Mouse (Mus musculus): ENCODE measurements at regions not wholly inside any gene's neighbourhood (a gene's known extent, or its start where the extent isn't known, plus 50 kb on each side); places are given as distances from the start of the nearest gene placed in this dataset.

DNA sequence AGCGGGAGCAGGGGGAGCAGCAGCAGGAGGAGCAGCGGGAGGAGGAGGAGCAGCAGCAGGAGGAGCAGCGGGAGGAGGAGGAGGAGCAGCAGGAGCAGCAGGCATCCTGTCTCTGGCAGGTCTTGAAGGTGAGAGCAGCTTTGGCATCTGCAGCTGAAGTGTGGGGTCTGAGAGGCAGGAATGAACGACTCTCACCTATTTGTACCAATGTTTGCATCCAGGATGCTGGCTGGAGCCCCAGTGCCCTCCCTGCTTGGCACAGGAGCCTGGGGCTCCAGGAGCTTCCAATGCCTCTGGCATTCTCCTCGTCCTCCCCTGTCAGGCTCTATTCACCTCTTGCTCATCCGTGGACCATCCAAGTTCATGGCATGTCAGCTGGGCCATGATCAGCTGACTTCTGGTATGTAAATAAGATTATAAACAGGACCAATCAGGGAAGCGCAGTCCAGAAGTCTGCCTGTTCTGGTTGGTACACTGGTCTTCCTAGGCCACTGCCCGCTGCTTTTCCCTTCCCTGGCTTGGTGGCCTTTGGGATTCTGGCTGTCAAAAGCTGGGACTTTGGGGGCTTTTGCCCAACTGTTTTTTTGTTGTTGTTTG is 62.9 kb downstream of the Syf2 start:
- TF ChIP-seq POLR2A (IDR thresholded peaks at IDR 0.05; ENCODE audit: insufficient read length, low read depth) (no peak), CEBPB (IDR thresholded peaks at IDR 0.05; ENCODE audit: insufficient read depth, poor library complexity, severe bottlenecking) (no peak), MYOD1 (IDR thresholded peaks at IDR 0.05; ENCODE audit: control insufficient read depth in 1 of 3, insufficient read length in 2 of 3, low read depth in 2 of 3) (no peak), POLR2AphosphoS2 (IDR thresholded peaks at IDR 0.05; ENCODE audit: insufficient read length, low read depth) (no peak), MYOG (IDR thresholded peaks at IDR 0.05; ENCODE audit: control insufficient read depth in 1 of 3, insufficient read depth in 1 of 3, insufficient read length in 2 of 3, low read depth in 2 of 3) (no peak), USF1 (IDR thresholded peaks at IDR 0.05; ENCODE audit: low read depth) (peak; percentile 33), MAX (IDR thresholded peaks at IDR 0.05; ENCODE audit: low read depth) (no peak), TCF12 (IDR thresholded peaks at IDR 0.05; ENCODE audit: insufficient read depth, poor library complexity, severe bottlenecking) (no peak), E2F4 (IDR thresholded peaks at IDR 0.05; ENCODE audit: insufficient read depth) (no peak), SRF (IDR thresholded peaks at IDR 0.05; ENCODE audit: control insufficient read depth, insufficient read length, low read depth) (no peak), TCF3 (IDR thresholded peaks at IDR 0.05; ENCODE audit: insufficient read length, low read depth) (no peak)

All from myocyte (in vitro differentiated cells).